Mouse (Mus musculus) A20 (cell line): ENCODE measurements at regions not wholly inside any gene's neighbourhood (a gene's known extent, or its start where the extent isn't known, plus 50 kb on each side); places are given as distances from the start of the nearest gene placed in this dataset.

Source experiments
- DNase-seq: peaks from one replicate; pipeline ENCODE4 v3.0.0-alpha.2; 2011; ENCODE audit warnings: low read depth, low spot score

DNA sequence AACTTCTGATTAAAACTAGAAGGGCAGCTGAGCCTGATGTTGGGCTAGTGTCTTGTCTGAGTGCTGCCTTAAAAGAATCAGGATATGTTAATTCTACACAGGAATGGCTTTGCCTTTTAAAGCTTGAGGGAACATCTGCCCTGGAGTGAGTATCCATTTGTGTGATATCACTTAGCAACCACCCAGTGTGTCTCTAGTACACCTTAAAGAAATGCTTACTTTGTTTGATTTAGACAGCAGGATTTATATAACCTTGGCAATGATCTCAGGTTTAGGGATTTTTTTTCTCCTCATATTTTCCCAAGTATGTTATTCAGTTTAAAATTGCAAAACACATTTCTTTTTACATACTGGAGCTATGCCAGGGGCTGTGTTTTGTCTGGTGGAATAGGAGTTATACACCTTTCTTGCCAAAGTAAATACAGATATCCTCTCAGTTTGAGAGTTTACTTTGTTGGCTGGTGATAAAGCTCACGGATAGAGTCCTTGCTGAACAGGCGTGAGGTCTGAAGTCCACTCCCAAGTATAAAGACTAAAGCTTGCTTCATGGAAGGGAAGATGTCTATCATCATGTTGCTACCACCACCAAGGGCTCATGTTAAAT, 206.6 kb downstream of the Rsl24d1 start:
- no peak for DNase-seq

DNA sequence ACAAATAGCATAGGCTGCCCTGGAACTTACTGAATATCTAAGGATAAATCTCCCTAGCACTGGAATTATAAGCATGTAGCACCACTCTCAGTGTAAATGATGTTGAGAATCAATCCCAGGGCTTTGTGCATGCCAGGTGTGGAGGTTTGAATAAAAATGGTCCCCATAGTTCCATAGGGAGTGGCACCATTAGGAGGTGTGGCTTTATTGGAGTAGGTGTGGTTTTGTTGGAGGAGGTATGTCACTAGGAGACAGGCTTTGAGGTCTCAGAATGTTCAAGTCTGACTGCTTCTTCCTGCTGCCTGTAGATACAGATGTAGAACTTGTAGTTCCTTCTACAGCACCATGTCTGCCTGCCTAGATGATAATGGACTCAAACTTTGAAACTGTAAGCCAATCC, 217.8 kb downstream of the Rsl24d1 start:
- DNase-seq: no peak

DNA sequence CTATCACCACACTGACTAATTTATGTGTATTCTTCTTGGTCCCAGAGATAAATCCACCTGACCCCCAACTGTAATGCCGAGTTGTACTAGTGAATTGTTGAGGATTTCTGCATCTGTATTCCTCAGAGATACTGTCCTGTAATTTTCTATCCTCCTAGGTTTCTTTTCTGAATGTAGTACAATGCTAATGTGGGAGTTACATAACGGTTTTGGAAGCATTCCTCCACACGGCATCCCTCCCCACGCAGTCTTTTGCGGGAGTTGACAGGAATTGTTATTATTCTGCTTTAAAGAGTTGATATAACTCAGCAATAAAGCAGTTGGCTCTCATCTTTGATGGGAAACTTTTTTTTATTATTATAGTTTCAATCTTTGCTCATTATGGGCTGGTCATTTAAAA, 222.8 kb downstream of the Rsl24d1 start:
- DNase-seq: no peak

GRCm38 (mm10) chr9:73337045-73337740, 224.0 kb downstream of the Rsl24d1 start:
- DNase-seq: no peak

DNA sequence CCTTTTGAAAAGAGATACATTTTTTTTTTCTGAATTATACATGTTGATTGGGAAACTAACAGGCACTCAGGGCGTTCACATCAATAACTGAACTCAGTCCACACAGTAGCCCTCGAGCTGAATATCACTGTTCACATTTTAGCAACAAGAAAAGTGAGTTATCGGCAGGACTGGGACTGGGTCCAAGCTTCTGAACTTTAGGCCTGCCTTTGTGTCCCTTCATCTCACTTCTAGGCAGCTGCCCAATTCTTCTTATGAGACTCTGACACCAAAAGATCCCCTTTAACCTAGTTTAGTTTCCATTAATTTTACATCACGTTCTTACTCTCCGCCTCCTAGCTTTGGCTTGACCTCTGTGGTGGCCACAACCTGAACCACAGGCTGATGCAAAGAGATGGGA, 242.7 kb downstream of the Rsl24d1 start:
- DNase-seq: no peak

GRCm38 (mm10) chr9:73358968-73359367, 245.7 kb downstream of the Rsl24d1 start:
- no peak for DNase-seq

GRCm38 (mm10) chr9:73380768-73381167, 267.5 kb downstream of the Rsl24d1 start:
- DNase-seq: no peak

- no peak for DNase-seq
Measured at GRCm38 (mm10) chr9:73392036-73392435, 278.8 kb downstream of the Rsl24d1 start.

GRCm38 (mm10) chr9:73413367-73413930, 300.2 kb downstream of the Rsl24d1 start:
- DNase-seq: no peak

- no peak for DNase-seq
Measured at GRCm38 (mm10) chr9:73416084-73416777, 303.0 kb downstream of the Rsl24d1 start.
